Mouse (Mus musculus): ENCODE measurements around the gene H2-Q2.
"Not testable (repeated sequence)": the region's sequence is repeated elsewhere in the genome, so short reads cannot be mapped to it uniquely, and the experiment has no call there.

H2-Q2 gene

DNA sequence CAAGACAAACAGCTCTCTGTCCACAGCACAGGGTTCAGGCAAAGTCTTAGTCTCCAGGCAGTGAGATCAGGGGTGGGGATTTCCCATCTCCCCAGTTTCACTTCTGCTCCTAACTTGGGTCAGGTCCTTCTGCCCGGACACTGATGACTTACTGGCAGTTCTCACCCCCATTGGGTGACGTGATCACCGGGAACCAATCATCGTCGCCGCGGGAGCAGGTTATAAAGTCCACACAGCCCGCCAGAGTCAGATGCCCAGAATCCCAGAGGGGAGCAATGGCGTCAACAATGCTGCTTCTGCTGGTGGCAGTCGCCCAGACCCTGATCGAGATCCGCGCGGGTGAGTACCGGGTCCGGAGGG, 37.3 kb downstream of the H2-Q2 start, which contains the start of gene H2-Q4:
Gene H2-Q4, plus strand, starts transcription at position 249 of the 360 bp plus-strand sequence.
- peak; percentile 82 for DNase-seq (ENCODE audit: low spot score)

DNA sequence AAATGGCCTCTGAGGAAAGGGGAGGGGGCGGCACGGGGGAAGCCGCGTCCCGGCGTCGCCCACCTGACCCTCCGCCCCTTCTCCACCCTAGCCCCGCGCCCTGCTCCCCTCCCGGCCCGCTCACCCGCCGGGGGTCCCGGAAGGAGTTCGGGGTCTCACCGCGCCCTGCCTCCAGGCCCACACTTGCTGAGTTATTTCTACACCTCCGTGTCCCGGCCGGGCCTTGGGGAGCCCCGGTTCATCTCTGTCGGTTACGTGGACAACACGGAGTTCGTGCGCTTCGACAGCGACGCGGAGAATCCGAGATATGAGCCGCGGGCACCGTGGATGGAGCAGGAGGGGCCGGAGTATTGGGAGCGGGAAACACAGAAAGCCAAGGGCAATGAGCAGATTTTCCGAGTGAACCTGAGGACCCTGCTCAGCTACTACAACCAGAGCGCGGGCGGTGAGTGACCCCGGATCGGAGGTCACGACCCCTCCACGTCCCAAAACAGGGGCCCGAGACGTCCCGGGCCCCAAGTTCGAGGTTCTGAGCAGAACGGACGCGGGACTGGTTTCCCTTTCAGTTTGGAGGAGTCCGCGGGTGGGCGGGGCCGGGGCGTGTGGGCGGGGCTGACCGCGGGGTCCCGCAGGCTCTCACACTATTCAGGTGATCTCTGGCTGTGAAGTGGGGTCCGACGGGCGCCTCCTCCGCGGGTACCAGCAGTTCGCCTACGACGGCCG, 37.8 kb downstream of the H2-Q2 start:
- DNase-seq (ENCODE audit: low spot score), result no peak

DNA sequence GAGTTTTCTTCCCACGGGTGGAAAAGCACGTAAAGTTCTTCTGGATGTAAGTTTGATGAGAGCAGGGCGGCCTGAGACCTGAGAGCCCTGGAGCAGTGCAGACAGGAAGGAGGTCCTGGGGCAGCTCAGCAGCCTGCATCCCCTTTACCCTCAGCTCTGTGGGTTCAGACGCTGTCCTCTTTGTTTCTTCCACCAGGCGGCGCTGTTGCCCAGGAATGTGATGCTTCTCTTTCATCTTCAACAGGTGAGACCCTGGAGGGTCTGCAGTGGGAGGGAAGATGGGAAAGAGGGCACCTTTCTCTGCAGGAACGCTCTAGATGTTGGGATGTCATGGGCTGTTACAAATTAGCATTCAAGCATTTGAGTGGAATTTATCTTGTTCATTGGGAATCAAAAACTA, 47.8 kb downstream of the H2-Q2 start:
- DNase-seq (ENCODE audit: low spot score), result not testable (repeated sequence)

DNA sequence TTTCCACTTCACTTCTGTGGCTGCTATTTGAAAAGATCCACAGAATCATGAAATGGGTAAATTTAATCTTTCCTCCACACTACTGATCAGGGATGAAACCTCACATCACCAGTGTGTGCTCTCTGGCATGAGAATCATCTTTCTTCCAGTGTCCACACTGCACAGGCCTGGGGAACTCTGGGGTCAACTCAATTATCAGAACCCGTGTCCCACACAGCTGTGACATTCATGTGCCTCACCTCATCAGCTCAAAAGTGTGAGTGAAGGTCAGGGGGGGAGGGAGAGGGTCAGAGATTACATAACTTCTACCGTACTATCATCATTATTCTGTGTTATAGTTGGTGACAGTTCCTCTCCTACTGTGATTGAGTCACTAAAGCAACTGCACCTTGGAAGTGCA, 50.6 kb downstream of the H2-Q2 start:
- DNase-seq (ENCODE audit: low spot score), result not testable (repeated sequence)

DNA sequence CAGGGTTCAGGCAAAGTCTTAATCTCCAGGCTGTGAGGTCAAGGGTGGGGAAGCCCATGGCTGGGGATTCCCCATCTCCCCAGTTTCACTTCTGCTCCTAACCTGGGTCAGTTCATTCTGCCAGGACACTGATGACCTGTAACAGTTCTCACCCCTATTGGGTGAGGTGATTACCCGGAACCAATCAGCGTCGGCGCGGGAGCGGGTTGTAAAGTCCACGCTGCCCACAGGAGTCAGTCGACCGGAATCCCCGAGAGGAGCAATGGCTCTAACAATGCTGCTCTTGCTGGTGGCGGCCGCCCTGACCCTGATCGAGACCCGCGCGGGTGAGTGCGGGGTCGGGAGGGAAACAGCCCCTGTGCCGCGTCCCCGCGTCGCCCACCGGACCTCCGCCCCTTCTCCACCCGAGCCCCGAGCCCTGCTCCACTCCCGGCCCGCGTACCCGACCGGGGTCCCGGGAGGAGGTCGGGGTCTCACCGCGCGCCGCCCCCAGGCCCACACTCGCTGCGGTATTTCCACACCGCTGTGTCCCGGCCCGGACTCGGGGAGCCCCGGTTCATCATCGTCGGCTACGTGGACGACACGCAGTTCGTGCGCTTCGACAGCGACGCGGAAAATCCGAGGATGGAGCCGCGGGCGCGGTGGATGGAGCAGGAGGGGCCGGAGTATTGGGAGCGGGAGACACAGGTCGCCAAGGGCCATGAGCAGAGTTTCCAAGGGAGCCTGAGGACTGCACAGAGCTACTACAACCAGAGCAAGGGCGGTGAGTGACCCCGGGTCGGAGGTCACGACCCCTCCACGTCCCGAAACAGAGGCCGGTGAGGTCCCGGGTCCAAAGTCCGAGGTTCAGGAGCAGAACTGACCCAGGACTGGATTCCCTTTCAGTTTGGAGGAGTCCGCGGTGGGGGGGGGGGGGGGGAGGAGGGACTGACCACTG, 52.1 kb downstream of the H2-Q2 start:
- not testable (repeated sequence) for DNase-seq (ENCODE audit: low spot score)

All from ovary, adult 18-20 months (tissue).